Mouse (Mus musculus): ENCODE measurements around the gene Stambpl1. TPM values are rescaled to one million over a fixed set of nuclear protein-coding genes. Genes with fewer than 3 reads are reported as not detected.
A peak's percentile ranks its signal among the peaks of the same experiment; 100 is the strongest.

Gene Stambpl1
- polyA plus RNA-seq (2014; fragmentation: Nextera tagmentation; extraction: Ambion mirVana), result 3.6 and 4.0 TPM in 2 replicates

DNA sequence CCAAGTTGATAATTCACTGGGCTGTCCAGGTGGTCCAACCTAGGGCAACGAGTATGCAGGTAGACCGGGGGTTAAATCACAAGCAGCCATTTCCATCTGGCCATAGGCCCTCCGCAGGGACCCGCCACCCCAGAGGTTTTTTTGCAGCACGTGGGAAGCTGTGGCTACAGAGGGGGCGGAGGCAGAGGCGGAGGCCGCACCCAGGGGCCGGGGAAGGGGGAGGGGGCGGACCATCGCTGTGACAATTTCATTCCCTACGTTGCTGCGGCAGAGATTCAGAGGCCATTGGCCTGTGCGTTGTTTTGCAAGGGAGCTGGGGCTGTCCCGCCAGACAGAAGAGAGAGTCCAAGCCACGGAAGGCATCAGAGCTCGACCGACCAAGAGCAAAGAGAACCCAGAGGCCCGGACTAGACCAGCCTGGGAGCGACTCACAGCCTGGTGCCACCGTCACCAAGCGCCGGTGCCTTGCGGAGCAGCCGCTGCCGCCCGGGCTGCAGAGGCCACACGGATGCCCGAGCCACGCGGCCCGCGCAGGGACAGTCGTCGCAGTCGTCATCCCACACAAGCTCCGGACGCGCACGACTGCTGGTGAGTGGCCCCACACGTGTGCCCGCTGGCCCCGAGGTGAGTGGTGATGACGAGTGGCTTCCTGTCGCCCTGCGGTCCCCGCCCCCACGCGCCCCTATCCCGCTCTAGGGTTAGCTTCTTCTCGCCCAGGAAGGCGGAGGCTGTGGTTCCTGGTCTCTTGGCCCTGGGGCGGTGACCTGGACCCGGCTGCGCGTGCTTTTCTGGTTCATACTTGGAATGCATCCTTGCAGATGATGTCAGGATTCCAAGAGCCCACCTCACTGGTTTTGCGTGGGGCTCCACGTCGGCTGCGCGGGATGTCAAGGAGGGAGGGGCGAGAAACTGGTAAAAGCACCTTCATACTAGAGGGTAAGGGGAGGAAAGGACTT is at the start of gene Stambpl1:
Gene Stambpl1, plus strand, starts transcription at position 222 of the 956 bp plus-strand sequence.
- WGBS, result under 1% methylated on average over 57 of the region's 62 CpGs
- 0 out of 2 replicates have a peak within 1 kb of the TSS, but pooled peaks have one; percentile 8 for H3K27ac ChIP-seq (ENCODE audit: low read depth, low read length)
- no peaks in the 10 kb centered on the region for H3K4me1 ChIP-seq (ENCODE audit: control insufficient read depth, insufficient read depth, low read length)
- peak; percentile 72 for DNase-seq (ENCODE audit: low spot score)
- peak within 1 kb of the TSS; percentile 93 for H3K4me2 ChIP-seq (ENCODE audit: low read depth)
- peak within 1 kb of the TSS; percentile 61 for H3K4me3 ChIP-seq (ENCODE audit: low read depth, low read length)
- no peaks in the 10 kb centered on the region for H3K9me3 ChIP-seq (ENCODE audit: control insufficient read depth, low read length)
- H3K36me3 ChIP-seq (ENCODE audit: control insufficient read depth, insufficient read depth, low read length), result no peaks in the 10 kb centered on the region
- H3K27me3 ChIP-seq (ENCODE audit: control insufficient read depth, insufficient read depth, low read length), result 0 out of 2 replicates have a peak, but pooled peaks cover 2% of the 10 kb centered on the region
- peak within 1 kb of the TSS; percentile 62 for H3K9ac ChIP-seq (ENCODE audit: low read length)
- peak; percentile 79 for ATAC-seq (ENCODE audit: insufficient read depth, low FRiP score, low TSS enrichment)

- Histone ChIP-seq H3K4me1 (ENCODE audit: control insufficient read depth, insufficient read depth, low read length) (no peaks in the 10 kb centered on the region), H3K27me3 (ENCODE audit: control insufficient read depth, insufficient read depth, low read length) (no peaks in the 10 kb centered on the region), H3K27ac (ENCODE audit: low read depth, low read length) (no peak overlapping the region), H3K4me3 (ENCODE audit: low read depth, low read length) (no peak overlapping the region), H3K36me3 (ENCODE audit: control insufficient read depth, insufficient read depth, low read length) (no peaks in the 10 kb centered on the region), H3K4me2 (ENCODE audit: low read depth) (no peak overlapping the region), H3K9me3 (ENCODE audit: control insufficient read depth, low read length) (no peaks in the 10 kb centered on the region), H3K9ac (ENCODE audit: low read length) (no peak overlapping the region)
- DNase-seq (ENCODE audit: low spot score) (no peak), ATAC-seq (ENCODE audit: insufficient read depth, low FRiP score, low TSS enrichment) (no peak)
- 86% methylated on average over 4 of the region's 4 CpGs for WGBS
Observed at GRCm38 (mm10) chr19:34148421-34148820, 43.6 kb upstream of the Stambpl1 start.

DNA sequence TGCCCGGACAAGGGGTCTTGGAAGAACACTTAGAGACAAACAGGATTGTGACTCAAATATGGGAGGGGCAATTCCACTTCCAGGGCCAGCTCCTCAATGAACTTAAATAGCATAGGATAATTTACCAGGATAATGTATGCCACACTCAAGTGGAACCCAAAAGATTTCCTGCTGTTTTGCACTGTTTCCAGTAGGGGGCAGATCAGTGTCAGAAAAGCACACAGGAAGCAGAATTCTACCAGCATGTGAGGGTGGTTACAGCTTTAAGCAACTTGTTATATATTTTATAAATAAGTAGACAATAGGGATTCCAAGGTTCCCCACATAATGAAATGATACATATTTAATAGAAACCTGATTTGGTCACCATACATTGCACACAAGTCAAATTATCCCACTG is 40.1 kb upstream of the Stambpl1 start:
- no peaks in the 10 kb centered on the region for H3K9me3 ChIP-seq (ENCODE audit: control insufficient read depth, low read length)
- H3K36me3 ChIP-seq (ENCODE audit: control insufficient read depth, insufficient read depth, low read length), result no peaks in the 10 kb centered on the region
- no peak for ATAC-seq (ENCODE audit: insufficient read depth, low FRiP score, low TSS enrichment)
- no peak overlapping the region for H3K9ac ChIP-seq (ENCODE audit: low read length)
- 78% methylated on average over 1 of the region's 1 CpGs for WGBS
- no peaks in the 10 kb centered on the region for H3K27me3 ChIP-seq (ENCODE audit: control insufficient read depth, insufficient read depth, low read length)
- no peak overlapping the region for H3K4me3 ChIP-seq (ENCODE audit: low read depth, low read length)
- H3K4me1 ChIP-seq (ENCODE audit: control insufficient read depth, insufficient read depth, low read length), result no peaks in the 10 kb centered on the region
- H3K27ac ChIP-seq (ENCODE audit: low read depth, low read length), result no peak overlapping the region
- DNase-seq (ENCODE audit: low spot score), result no peak
- H3K4me2 ChIP-seq (ENCODE audit: low read depth), result no peak overlapping the region

DNA sequence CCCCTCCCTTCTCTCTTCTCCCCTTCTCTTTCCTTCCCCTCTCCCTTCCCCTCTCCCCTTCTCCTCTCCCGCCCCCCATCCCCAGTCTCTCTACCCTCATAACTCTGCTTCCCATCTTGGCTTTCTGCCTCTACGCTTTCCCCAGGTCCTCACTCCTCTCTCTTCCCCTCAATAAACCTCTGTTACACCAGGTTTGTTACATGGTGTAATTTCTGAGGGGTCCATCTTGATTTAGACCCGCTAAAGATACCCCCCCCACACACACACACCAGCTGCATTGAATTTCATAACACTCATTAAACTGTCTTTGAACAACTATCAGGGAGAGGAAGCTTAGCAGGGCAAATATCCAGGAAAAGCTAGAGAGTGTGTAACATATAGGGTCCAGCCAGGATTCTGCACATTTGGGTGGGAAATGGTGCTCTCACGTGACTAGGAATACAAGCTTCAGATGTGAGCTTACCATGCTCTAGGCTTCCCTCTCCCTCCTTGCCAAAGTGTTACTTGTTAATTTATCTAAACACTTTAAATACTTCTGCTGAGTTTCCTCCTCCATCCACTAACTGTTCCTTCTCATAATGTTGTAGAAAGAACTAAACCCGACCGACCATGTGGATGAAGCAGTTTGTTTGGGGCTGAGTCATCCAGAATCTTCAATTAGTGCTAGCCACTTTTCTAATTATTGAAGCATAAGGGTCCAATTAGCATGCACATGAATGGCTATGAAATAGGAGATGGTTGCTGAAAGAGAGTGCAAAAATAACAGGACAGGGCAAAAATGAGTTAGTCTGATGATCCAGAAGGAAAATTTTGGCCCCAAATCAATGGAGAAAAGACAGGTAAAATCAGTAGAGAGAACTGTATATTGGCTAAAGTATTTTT is 38.5 kb upstream of the Stambpl1 start:
- no peak for DNase-seq (ENCODE audit: low spot score)
- Histone ChIP-seq H3K4me1 (ENCODE audit: control insufficient read depth, insufficient read depth, low read length) (no peaks in the 10 kb centered on the region), H3K4me3 (ENCODE audit: low read depth, low read length) (no peak overlapping the region), H3K4me2 (ENCODE audit: low read depth) (no peak overlapping the region), H3K27ac (ENCODE audit: low read depth, low read length) (no peak overlapping the region), H3K9ac (ENCODE audit: low read length) (no peak overlapping the region), H3K27me3 (ENCODE audit: control insufficient read depth, insufficient read depth, low read length) (no peaks in the 10 kb centered on the region), H3K9me3 (ENCODE audit: control insufficient read depth, low read length) (no peaks in the 10 kb centered on the region), H3K36me3 (ENCODE audit: control insufficient read depth, insufficient read depth, low read length) (no peaks in the 10 kb centered on the region)
- 86% methylated on average over 6 of the region's 6 CpGs for WGBS
- ATAC-seq (ENCODE audit: insufficient read depth, low FRiP score, low TSS enrichment), result no peak

DNA sequence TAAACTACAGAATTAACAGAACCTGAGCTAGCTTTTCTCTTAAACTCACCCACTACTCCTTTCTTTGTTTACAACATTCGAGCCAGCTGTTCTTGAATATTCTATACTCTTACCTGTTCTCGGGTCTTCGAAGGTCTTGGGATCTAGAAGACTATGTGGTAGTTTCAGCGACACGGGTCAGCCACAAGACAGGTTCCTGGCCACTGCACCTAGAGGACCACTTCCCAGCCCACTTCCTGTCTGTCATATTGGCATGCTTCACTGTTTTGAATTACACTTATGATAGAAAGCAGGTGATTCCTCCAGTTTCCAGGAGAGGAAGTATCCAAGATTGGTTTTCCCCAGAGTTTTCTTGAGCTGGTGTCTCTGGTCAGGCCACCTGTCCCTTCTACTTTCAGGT is 29.3 kb upstream of the Stambpl1 start:
- Histone ChIP-seq H3K4me3 (ENCODE audit: low read depth, low read length) (no peak overlapping the region), H3K4me2 (ENCODE audit: low read depth) (no peak overlapping the region), H3K27ac (ENCODE audit: low read depth, low read length) (no peak overlapping the region), H3K36me3 (ENCODE audit: control insufficient read depth, insufficient read depth, low read length) (no peaks in the 10 kb centered on the region), H3K9me3 (ENCODE audit: control insufficient read depth, low read length) (no peaks in the 10 kb centered on the region), H3K27me3 (ENCODE audit: control insufficient read depth, insufficient read depth, low read length) (no peaks in the 10 kb centered on the region), H3K4me1 (ENCODE audit: control insufficient read depth, insufficient read depth, low read length) (no peaks in the 10 kb centered on the region), H3K9ac (ENCODE audit: low read length) (no peak overlapping the region)
- WGBS, result 88% methylated on average over 5 of the region's 5 CpGs
- no peak for ATAC-seq (ENCODE audit: insufficient read depth, low FRiP score, low TSS enrichment)
- no peak for DNase-seq (ENCODE audit: low spot score)

GRCm38 (mm10) chr19:34165891-34166290 is 26.1 kb upstream of the Stambpl1 start, which contains the start of gene Ankrd22:
Ankrd22 (minus strand) TSS chr19:34166053.
- Histone ChIP-seq H3K4me1 (ENCODE audit: control insufficient read depth, insufficient read depth, low read length) (no peaks in the 10 kb centered on the region), H3K4me3 (ENCODE audit: low read depth, low read length) (no peak within 1 kb of the TSS), H3K36me3 (ENCODE audit: control insufficient read depth, insufficient read depth, low read length) (no peaks in the 10 kb centered on the region), H3K9me3 (ENCODE audit: control insufficient read depth, low read length) (no peaks in the 10 kb centered on the region), H3K4me2 (ENCODE audit: low read depth) (no peak within 1 kb of the TSS), H3K27me3 (ENCODE audit: control insufficient read depth, insufficient read depth, low read length) (no peaks in the 10 kb centered on the region), H3K27ac (ENCODE audit: low read depth, low read length) (no peak within 1 kb of the TSS), H3K9ac (ENCODE audit: low read length) (no peak within 1 kb of the TSS)
- WGBS, result 75% methylated on average over 5 of the region's 5 CpGs
- DNase-seq (ENCODE audit: low spot score) (no peak), ATAC-seq (ENCODE audit: insufficient read depth, low FRiP score, low TSS enrichment) (no peak)

DNA sequence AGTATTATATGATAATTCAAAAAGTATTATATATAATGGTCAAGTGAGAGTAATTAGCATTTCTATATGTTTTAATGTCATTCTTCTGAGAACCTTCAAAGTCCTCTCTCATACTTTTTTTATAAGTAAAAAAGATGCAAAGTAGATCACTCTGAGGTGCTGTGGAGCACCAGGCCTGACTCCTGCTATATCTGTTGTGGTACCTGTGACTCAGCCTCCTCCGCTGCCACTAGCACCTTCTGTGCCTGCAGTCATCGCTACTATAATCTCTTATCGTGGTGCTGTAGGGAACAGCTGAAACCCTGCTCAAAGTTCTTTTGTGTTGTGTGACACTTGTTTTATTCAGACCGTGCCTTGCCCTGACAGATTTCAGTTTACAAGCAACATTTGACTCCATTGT is 25.6 kb upstream of the Stambpl1 start:
- no peak overlapping the region for H3K4me2 ChIP-seq (ENCODE audit: low read depth)
- H3K4me1 ChIP-seq (ENCODE audit: control insufficient read depth, insufficient read depth, low read length), result no peaks in the 10 kb centered on the region
- ATAC-seq (ENCODE audit: insufficient read depth, low FRiP score, low TSS enrichment) (no peak), DNase-seq (ENCODE audit: low spot score) (no peak)
- no peak overlapping the region for H3K9ac ChIP-seq (ENCODE audit: low read length)
- no peaks in the 10 kb centered on the region for H3K27me3 ChIP-seq (ENCODE audit: control insufficient read depth, insufficient read depth, low read length)
- H3K9me3 ChIP-seq (ENCODE audit: control insufficient read depth, low read length), result no peaks in the 10 kb centered on the region
- no peak overlapping the region for H3K27ac ChIP-seq (ENCODE audit: low read depth, low read length)
- H3K4me3 ChIP-seq (ENCODE audit: low read depth, low read length), result no peak overlapping the region
- no peaks in the 10 kb centered on the region for H3K36me3 ChIP-seq (ENCODE audit: control insufficient read depth, insufficient read depth, low read length)
- 80% methylated on average over 4 of the region's 4 CpGs for WGBS

DNA sequence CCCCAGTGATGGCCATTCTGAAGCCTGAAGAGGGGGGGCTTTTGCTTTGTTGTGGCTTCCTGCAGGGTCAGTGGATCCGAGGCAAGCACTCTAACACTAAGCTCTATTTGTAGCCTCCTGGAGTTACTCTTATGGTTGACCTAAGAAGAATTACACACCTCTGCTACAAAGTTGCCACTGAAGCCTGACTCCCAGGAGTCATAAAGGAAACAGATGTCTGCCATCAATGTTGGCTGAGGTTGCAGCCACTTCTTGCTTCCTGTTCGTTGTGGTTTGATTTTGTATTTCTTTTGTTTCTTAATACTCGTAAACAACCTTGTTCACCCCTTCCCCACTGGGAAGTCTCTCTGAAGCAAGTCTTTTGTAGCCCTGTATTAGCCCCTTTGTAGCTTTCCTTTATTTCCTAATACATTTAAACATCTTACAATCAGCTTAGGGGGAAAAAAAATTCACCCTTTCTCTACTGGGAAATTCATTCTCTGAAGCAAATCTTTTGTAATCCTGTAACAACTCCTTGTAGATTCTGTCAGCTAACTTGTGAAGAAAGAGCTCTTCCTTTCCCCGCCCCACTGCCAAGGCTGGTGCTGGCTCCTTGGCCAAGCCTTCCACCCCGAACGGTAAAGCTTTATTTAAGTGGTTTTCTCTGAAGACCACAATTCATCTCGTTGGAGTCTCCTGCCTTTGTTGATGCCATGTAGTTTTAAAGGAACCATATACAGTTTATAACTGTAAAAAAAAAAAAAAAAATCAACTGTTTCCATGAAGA is 23.9 kb upstream of the Stambpl1 start:
- DNase-seq (ENCODE audit: low spot score), result no peak

More for the DNA sequence above, 23.9 kb upstream of the Stambpl1 start:
- ATAC-seq (ENCODE audit: insufficient read depth, low FRiP score, low TSS enrichment), result no peak
- no peak overlapping the region for H3K4me3 ChIP-seq (ENCODE audit: low read depth, low read length)
- no peaks in the 10 kb centered on the region for H3K36me3 ChIP-seq (ENCODE audit: control insufficient read depth, insufficient read depth, low read length)
- no peaks in the 10 kb centered on the region for H3K4me1 ChIP-seq (ENCODE audit: control insufficient read depth, insufficient read depth, low read length)
- 42% methylated on average over 7 of the region's 7 CpGs for WGBS
- H3K9me3 ChIP-seq (ENCODE audit: control insufficient read depth, low read length), result no peaks in the 10 kb centered on the region
- no peak overlapping the region for H3K27ac ChIP-seq (ENCODE audit: low read depth, low read length)
- no peaks in the 10 kb centered on the region for H3K27me3 ChIP-seq (ENCODE audit: control insufficient read depth, insufficient read depth, low read length)
- H3K9ac ChIP-seq (ENCODE audit: low read length), result no peak overlapping the region
- no peak overlapping the region for H3K4me2 ChIP-seq (ENCODE audit: low read depth)
